Mouse (Mus musculus): Measurements from ENCODE around the gene Dync2li1. TPM values are rescaled to one million over a fixed set of nuclear protein-coding genes. Genes with fewer than 3 reads are reported as not detected.

Gene Dync2li1
- polyA plus RNA-seq, 1 experiment: 27.5 TPM

DNA sequence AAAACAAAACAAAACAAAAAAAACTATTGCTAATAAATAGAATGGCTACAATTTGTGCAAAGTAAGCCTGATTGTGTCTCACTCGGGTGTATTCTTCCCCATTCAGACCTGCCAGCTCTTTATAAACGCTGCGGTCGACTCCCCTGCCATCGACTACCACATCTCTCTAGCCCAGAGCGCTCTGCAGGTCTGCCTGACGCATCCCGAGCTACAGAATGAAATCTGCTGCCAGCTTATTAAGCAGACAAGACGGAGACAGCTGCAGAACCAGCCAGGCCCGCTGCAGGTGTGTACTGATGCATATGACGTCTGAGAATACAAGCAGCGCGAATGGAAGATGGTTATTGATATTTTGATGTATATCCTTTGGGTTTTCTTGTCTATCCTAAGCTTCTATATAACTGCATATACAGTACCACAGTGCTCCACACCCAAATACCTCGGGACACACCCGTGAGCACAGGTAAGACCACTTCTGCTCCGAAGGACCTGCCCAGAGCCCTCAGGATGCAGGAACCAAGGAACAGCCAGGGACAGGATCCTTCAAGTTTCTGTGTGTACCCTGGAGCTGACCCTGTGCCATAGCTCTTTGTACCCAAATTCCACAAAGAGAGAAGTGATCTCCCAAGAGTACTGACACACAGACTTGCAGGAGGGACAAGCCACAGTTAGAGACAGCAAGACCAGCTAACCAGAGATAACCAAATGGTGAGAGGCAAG lies 34.7 kb upstream of the Dync2li1 start:
- Histone ChIP-seq H3K4me3 (ENCODE audit: insufficient read depth, low read length) (no peak overlapping the region), H3K27ac (ENCODE audit: insufficient read depth, low read length) (no peak overlapping the region), H3K4me1 (ENCODE audit: control insufficient read depth, insufficient read depth, low read length) (peaks cover 2% of the 10 kb centered on the region; the same call in 1 of the 2 replicates)
- no peak for TF ChIP-seq POLR2A (IDR thresholded peaks at IDR 0.05; ENCODE audit: extremely low read depth, insufficient read depth, low read length)
- TF ChIP-seq CTCF (IDR thresholded peaks at IDR 0.05; ENCODE audit: extremely low read depth, insufficient read depth, low read length): no peak

DNA sequence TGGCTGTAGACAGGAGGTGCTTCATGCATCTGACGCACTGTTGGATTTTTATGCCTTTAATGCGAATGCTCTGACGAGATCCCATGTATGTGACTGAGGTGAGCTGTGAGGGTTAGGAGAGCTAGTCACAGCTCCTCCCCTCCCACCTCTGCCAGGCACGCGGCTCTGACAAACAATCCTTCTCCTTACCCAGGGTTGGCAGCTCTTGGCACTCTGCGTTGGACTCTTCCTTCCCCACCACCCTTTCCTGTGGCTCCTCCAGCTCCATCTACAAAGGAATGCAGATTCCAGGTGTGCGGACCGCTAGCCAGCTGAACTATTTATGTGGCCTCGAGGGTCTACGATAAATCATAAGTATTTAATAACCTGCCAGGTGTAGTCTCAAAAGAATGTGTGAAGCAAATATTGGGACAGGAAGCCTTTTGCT lies 30.3 kb upstream of the Dync2li1 start:
- TF ChIP-seq CTCF (IDR thresholded peaks at IDR 0.05; ENCODE audit: extremely low read depth, insufficient read depth, low read length): no peak
- TF ChIP-seq POLR2A (IDR thresholded peaks at IDR 0.05; ENCODE audit: extremely low read depth, insufficient read depth, low read length): no peak
- H3K27ac ChIP-seq (ENCODE audit: insufficient read depth, low read length): no peak overlapping the region
- 0 out of 2 replicates have a peak overlapping the region, but pooled peaks have one; percentile 2 for H3K4me3 ChIP-seq (ENCODE audit: insufficient read depth, low read length)
- H3K4me1 ChIP-seq (ENCODE audit: control insufficient read depth, insufficient read depth, low read length): peaks cover 2% of the 10 kb centered on the region; the same call in 1 of the 2 replicates

DNA sequence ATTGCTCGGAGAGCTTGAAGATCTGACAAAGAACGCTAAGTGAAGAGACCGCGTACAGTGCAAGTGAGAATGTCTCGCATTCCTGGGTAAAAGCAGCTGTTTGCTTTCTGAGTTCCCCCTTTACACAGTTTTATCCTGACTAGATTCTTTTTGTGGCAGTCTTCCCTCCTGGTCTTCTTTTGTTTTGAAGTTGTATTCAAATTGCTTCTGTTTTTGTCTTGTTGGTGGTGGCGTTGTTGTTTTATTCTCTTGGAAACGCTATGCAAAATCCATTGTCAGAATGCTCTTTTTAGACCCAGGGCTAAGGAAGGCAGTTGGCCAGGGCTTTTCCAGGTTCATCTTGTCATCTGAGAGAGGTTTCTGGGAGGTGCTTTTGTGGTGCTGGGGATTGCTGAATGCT lies 29.8 kb upstream of the Dync2li1 start:
- TF ChIP-seq CTCF (IDR thresholded peaks at IDR 0.05; ENCODE audit: extremely low read depth, insufficient read depth, low read length) (no peak), POLR2A (IDR thresholded peaks at IDR 0.05; ENCODE audit: extremely low read depth, insufficient read depth, low read length) (no peak)
- no peak overlapping the region for H3K27ac ChIP-seq (ENCODE audit: insufficient read depth, low read length)
- no peak overlapping the region for H3K4me3 ChIP-seq (ENCODE audit: insufficient read depth, low read length)
- peaks cover 2% of the 10 kb centered on the region; the same call in 1 of the 2 replicates for H3K4me1 ChIP-seq (ENCODE audit: control insufficient read depth, insufficient read depth, low read length)

DNA sequence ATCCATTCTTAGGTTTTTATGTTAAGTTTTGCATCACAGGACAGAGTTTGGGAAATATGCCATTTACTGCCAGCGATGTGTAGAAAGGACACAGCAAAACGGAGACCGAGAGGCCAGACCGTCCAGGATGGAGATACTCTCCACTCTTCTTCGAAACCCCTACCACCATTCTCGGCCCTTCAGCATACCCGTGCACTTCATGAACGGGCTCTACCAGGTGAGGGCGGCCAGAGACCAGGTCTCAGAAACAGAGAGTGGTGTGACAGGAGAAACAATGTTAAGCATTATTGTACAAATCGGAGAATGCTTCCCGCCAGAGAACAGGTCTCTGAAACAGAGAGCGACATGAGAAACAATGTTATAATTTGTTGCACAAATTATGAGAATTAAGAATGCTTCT lies 28.4 kb upstream of the Dync2li1 start:
- no peak overlapping the region for H3K27ac ChIP-seq (ENCODE audit: insufficient read depth, low read length)
- TF ChIP-seq POLR2A (IDR thresholded peaks at IDR 0.05; ENCODE audit: extremely low read depth, insufficient read depth, low read length) (no peak), CTCF (IDR thresholded peaks at IDR 0.05; ENCODE audit: extremely low read depth, insufficient read depth, low read length) (no peak)
- no peak overlapping the region for H3K4me3 ChIP-seq (ENCODE audit: insufficient read depth, low read length)

DNA sequence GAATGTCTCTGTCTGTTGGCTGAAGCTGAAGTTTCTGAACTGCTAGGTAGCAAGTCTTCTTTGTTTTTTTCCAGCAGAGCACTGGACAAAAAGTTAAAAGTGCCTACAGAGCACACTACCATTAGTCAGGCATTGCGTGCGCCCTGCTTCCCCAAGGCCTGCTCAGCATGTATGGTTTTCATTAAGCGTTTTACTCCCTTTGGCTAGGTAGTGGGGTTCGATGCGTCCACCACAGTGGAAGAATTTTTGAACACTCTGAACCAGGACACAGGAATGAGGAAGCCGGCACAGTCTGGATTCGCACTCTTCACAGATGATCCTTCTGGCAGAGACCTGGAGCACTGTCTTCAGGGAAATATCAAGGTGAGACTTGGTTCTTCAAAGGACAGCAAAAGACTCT lies 27.4 kb upstream of the Dync2li1 start:
- Histone ChIP-seq H3K4me1 (ENCODE audit: control insufficient read depth, insufficient read depth, low read length) (peaks cover 4% of the 10 kb centered on the region; the same call in 1 of the 2 replicates), H3K27ac (ENCODE audit: insufficient read depth, low read length) (no peak overlapping the region), H3K4me3 (ENCODE audit: insufficient read depth, low read length) (no peak overlapping the region)
- no peak for TF ChIP-seq CTCF (IDR thresholded peaks at IDR 0.05; ENCODE audit: extremely low read depth, insufficient read depth, low read length)
- no peak for TF ChIP-seq POLR2A (IDR thresholded peaks at IDR 0.05; ENCODE audit: extremely low read depth, insufficient read depth, low read length)

More for the DNA sequence above, 28.4 kb upstream of the Dync2li1 start:
- peaks cover 2% of the 10 kb centered on the region; the same call in 1 of the 2 replicates for H3K4me1 ChIP-seq (ENCODE audit: control insufficient read depth, insufficient read depth, low read length)

DNA sequence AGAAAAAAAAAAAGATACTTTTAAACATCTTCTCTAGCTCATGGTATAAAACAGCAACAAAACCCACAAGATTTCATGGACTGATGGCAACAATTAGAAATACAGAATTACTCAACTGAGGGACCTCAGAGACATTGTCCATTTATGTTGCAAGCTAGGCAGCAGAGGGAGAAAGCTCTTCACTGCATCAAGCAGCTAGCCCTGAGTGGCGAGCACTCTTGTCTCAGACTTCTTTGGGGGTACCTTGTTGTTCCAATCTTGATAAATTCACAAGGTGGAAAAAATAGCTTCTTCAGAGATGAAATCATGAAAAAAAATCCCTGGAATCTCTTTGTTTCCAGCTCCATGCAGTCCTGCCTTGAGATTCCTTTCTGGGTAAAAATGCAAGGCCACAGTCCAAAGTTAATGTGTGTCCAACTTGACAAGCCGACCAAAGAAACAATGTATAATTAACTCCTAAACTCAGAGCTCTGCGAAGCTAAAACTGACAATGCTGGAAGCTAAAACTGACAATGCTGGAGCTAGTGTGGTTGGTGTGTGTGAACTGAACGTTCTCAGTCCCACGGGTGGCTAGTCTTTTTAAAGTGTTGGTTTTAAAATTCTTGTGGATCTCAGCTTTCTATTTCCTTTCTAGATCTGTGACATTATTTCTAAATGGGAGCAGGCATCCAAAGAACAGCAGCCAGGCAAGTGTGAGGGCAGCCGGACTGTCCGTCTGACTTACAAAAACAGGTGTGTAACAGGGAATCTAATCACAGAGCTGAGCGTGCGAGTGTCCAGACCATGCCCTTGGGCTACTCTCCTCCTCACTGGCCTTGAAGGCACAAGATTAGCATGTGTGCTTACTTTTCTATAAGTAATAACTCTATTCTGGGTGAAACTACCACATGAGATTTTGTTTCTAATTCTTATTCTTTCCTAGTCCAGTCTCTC lies 26.0 kb upstream of the Dync2li1 start:
- TF ChIP-seq POLR2A (IDR thresholded peaks at IDR 0.05; ENCODE audit: extremely low read depth, insufficient read depth, low read length) (no peak), CTCF (IDR thresholded peaks at IDR 0.05; ENCODE audit: extremely low read depth, insufficient read depth, low read length) (no peak)
- Histone ChIP-seq H3K4me3 (ENCODE audit: insufficient read depth, low read length) (no peak overlapping the region), H3K4me1 (ENCODE audit: control insufficient read depth, insufficient read depth, low read length) (peaks cover 4% of the 10 kb centered on the region; the same call in 1 of the 2 replicates), H3K27ac (ENCODE audit: insufficient read depth, low read length) (no peak overlapping the region)

DNA sequence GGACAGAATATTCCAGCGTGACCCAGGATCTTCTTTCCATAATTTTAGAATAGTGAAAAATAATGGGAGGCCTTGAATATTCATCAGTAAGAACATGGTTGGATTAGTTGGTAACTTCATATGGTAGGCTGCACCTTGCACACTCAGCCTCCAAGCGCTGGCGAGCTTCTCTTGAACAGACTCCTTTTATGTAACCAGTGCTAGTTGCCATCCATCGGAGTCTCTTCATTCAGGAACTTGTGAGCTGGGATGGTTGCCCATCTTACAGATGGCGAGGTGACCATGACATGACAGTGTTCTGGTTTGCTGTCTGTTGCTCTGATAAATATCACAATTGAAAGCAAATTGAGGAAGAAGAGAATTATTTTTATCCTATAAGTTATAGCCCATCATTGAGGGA lies 24.5 kb upstream of the Dync2li1 start:
- Histone ChIP-seq H3K4me3 (ENCODE audit: insufficient read depth, low read length) (no peak overlapping the region), H3K27ac (ENCODE audit: insufficient read depth, low read length) (no peak overlapping the region), H3K4me1 (ENCODE audit: control insufficient read depth, insufficient read depth, low read length) (peaks cover 2% of the 10 kb centered on the region; the same call in 1 of the 2 replicates)
- TF ChIP-seq POLR2A (IDR thresholded peaks at IDR 0.05; ENCODE audit: extremely low read depth, insufficient read depth, low read length): no peak
- no peak for TF ChIP-seq CTCF (IDR thresholded peaks at IDR 0.05; ENCODE audit: extremely low read depth, insufficient read depth, low read length)

DNA sequence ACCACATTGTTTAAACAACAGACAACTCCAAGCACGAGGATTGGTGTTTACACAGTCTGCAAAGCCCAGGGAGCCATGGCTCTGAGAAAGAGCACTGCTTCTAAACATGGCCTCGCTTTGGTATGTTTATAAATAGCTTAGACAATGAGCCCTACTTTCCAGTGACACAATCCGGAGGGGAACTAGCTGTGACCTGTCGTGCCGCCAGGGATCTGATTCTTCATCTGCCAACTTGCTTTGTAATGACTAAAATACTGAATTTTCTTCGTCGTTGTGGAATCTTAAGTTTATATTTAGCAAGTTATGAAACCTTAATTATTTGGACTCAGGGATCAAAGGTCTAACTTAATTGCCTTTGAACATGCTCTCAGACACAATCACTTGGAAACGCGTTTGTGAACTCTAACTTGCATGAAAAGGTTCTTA lies 23.1 kb upstream of the Dync2li1 start:
- H3K4me1 ChIP-seq (ENCODE audit: control insufficient read depth, insufficient read depth, low read length): peaks cover 2% of the 10 kb centered on the region; the same call in 1 of the 2 replicates
- TF ChIP-seq POLR2A (IDR thresholded peaks at IDR 0.05; ENCODE audit: extremely low read depth, insufficient read depth, low read length) (no peak), CTCF (IDR thresholded peaks at IDR 0.05; ENCODE audit: extremely low read depth, insufficient read depth, low read length) (no peak)
- peak overlapping the region; percentile 45; the same call in 1 of the 2 replicates for H3K27ac ChIP-seq (ENCODE audit: insufficient read depth, low read length)
- H3K4me3 ChIP-seq (ENCODE audit: insufficient read depth, low read length): no peak overlapping the region

DNA sequence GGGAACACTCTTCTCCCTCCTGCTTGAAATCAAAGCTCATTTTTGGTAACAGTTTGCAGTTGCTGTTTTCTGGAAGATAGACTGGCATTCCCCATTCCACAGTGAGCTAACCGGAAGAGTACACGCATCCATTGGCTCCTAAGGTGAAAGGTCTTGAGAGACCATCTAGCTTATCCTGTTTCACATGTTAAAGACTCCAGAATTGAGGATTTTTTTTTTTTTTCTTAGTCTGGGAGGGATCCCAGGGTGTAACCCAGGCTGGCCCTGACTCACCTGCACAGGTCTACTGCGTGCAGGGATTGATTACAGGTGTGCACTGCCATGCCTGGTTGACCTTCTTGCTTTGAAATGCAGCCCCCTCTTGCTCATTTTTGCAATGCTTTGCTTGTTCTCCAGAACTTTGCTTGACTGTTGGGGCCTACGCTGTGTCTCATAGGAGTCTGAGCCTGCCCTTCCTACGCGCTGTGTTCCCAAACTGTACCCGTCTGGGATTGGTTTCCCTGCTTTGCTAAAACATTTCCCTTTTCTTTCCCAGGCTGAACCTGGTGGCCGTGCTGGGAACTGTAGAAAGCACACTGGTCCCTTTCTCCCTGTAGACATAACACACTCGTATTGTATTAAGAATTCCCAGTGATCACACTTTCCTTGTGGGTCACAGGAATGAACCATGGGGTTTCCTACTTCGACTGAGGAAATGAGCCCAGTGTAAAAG lies 22.4 kb upstream of the Dync2li1 start:
- Histone ChIP-seq H3K27ac (ENCODE audit: insufficient read depth, low read length) (peak overlapping the region; percentile 45; the same call in 1 of the 2 replicates), H3K4me1 (ENCODE audit: control insufficient read depth, insufficient read depth, low read length) (peaks cover 2% of the 10 kb centered on the region; the same call in 1 of the 2 replicates), H3K4me3 (ENCODE audit: insufficient read depth, low read length) (no peak overlapping the region)
- no peak for TF ChIP-seq POLR2A (IDR thresholded peaks at IDR 0.05; ENCODE audit: extremely low read depth, insufficient read depth, low read length)
- TF ChIP-seq CTCF (IDR thresholded peaks at IDR 0.05; ENCODE audit: extremely low read depth, insufficient read depth, low read length): no peak
